Mouse (Mus musculus): ENCODE measurements around the gene Tbxa2r.

DNA sequence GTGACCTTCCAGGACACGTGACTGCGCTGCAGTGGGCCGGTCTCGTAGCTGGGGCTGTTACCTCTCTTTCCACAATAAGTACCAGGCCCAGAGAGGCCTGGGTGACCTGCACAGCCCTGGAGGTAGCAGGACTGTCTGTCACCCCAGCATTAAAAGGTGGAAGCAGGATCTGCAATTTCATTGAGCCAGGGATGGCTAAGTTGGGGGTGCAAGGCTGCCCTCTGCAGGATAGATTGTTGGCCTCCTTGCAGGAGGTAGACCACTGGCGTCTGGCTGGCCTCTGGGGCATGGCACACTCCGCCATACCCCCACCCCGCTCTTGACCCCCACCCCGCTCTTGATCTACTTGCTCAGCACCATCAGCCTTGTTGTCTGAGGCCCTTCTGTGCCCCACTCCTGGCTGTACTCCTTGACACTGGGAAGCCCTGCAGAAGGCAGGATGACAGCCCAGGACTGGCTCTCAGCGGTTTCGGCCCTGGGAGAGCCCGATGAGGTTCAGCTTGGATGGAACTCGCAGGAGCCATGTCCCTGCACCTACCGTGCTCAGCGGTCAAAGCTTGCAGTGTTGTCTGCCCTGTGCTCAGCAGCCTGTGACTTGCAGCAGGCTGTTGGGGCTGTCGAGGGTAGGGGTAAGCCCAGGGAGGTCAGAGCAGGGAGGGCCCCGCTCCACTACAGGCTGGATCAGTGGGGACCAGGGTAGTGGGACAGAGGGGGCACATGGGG is 12.0 kb upstream of the Tbxa2r start:
- peak; percentile 68 for TF ChIP-seq CTCF (IDR thresholded peaks at IDR 0.05)
- TF ChIP-seq EP300 (IDR thresholded peaks at IDR 0.05), result no peak
